Mouse (Mus musculus) forebrain, embryonic 11.5 days (tissue): ENCODE data around the gene 2410015M20Rik. TPM values are rescaled to one million over a fixed set of nuclear protein-coding genes. Genes with fewer than 3 reads are reported as not detected.
"Not testable (repeated sequence)": the region's sequence is repeated elsewhere in the genome, so short reads cannot be mapped to it uniquely, and the experiment has no call there.

Source experiments
- ATAC-seq: fragments of 200-750 bp; cut with Nextera tagmentation; replicated peaks from 2 replicates; pipeline ENCODE4 v1.8.0; 2017; ENCODE audit warnings: moderate TSS enrichment; ENCODE audit not compliant: low FRiP score
- DNase-seq: peaks from one replicate; pipeline ENCODE4 v3.0.0-alpha.2; 2017; ENCODE audit warnings: low spot score
- H3K27ac ChIP-seq: fragments of 300-500 bp; sonication (generic); 2 replicates; pipeline ENCODE4 v1.5.1; 2014; ENCODE audit warnings: low read depth, low read length
- H3K27me3 ChIP-seq: fragments of 300-500 bp; sonication (generic); 2 replicates; pipeline ENCODE4 v1.6.1; 2014; ENCODE audit warnings: mild to moderate bottlenecking, low read length, mixed read lengths; ENCODE audit not compliant: control insufficient read depth, insufficient read depth
- H3K36me3 ChIP-seq: fragments of 300-500 bp; sonication (generic); 2 replicates; pipeline ENCODE4 v1.6.1; 2014; ENCODE audit warnings: mild to moderate bottlenecking, low read length, moderate library complexity, mixed read lengths; ENCODE audit not compliant: control insufficient read depth, insufficient read depth
- H3K4me1 ChIP-seq: fragments of 300-500 bp; sonication (generic); replicated peaks from 2 replicates; pipeline ENCODE4 v1.6.1; 2014; ENCODE audit warnings: low read length, mixed read lengths; ENCODE audit not compliant: control insufficient read depth, insufficient read depth
- H3K4me2 ChIP-seq: fragments of 300-500 bp; sonication (generic); 2 replicates; pipeline ENCODE4 v1.6.1; 2014; ENCODE audit warnings: low read depth, mild to moderate bottlenecking, low read length, moderate library complexity, mixed read lengths; ENCODE audit not compliant: severe bottlenecking
- H3K4me3 ChIP-seq: fragments of 300-500 bp; sonication (generic); 2 replicates; pipeline ENCODE4 v1.5.1; 2014; ENCODE audit warnings: low read depth, low read length
- H3K9ac ChIP-seq: fragments of 300-500 bp; sonication (generic); 2 replicates; pipeline ENCODE4 v1.6.1; 2014; ENCODE audit warnings: low read length
- H3K9me3 ChIP-seq: fragments of 300-500 bp; sonication (generic); 2 replicates; pipeline ENCODE4 v1.6.1; 2016; ENCODE audit warnings: low read length, mixed read lengths; ENCODE audit not compliant: control insufficient read depth
- WGBS: fragments of 180-500 bp; shearing (Covaris S2); extraction: QIAGEN DNeasy Blood & Tissue Kit; methylation state at CpG from one replicate; pipeline ENCODE4 v1.1.7; 2014; 5-methylcytosine and 5-hydroxymethylcytosine counted together
- polyA plus RNA-seq: library from polyadenylated mRNA; unstranded; fragments of >200 nt; fragmentation: Nextera tagmentation; extraction: Ambion mirVana; gene quantifications from 2 replicates; pipeline ENCODE4 v1.2.1, GENCODE M21; 2014

Gene 2410015M20Rik
- polyA plus RNA-seq, 1 experiment from 2014 or later: 171 TPM

DNA sequence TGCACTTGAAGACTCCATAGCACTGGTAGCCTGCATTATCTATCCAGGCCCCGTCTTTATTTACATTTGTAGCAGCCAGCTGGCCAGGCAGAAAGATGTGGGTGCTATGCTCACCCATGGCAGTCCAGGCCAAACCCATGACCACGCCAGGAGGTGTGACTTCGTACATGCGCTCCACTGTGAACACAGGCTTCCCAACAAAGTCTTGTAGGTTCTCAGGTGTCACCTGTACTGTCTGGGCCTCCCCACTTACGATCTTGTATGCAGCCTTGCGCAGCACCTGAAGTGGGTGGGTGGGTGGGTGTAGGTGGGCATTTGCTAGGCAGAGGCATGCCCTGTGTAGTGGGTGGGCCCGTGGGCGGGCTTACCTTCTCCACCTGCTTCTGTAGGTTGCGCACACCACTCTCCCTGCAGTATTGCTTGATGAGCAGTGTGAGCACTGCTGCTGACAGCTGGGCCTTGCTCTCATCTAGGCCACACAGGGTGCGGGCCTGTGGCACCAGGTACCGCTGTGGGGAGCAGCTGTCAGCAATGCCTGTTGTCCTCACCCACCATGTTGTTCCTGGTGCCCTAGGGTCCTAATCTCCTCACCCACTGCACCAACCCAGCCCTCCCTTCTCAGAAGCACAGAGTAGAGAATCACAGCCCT lies 5.7 kb upstream of the 2410015M20Rik start:
- Histone ChIP-seq H3K9ac (no peak overlapping the region), H3K4me2 (peak overlapping the region; percentile 76), H3K9me3 (no peaks in the 10 kb centered on the region), H3K36me3 (peaks cover 23% of the 10 kb centered on the region), H3K4me1 (peaks cover 12% of the 10 kb centered on the region), H3K27me3 (no peaks in the 10 kb centered on the region), H3K27ac (no peak overlapping the region), H3K4me3 (no peak overlapping the region)
- no peak for DNase-seq
- WGBS: 89% methylated on average over 11 of the region's 11 CpGs
- no peak for ATAC-seq

DNA sequence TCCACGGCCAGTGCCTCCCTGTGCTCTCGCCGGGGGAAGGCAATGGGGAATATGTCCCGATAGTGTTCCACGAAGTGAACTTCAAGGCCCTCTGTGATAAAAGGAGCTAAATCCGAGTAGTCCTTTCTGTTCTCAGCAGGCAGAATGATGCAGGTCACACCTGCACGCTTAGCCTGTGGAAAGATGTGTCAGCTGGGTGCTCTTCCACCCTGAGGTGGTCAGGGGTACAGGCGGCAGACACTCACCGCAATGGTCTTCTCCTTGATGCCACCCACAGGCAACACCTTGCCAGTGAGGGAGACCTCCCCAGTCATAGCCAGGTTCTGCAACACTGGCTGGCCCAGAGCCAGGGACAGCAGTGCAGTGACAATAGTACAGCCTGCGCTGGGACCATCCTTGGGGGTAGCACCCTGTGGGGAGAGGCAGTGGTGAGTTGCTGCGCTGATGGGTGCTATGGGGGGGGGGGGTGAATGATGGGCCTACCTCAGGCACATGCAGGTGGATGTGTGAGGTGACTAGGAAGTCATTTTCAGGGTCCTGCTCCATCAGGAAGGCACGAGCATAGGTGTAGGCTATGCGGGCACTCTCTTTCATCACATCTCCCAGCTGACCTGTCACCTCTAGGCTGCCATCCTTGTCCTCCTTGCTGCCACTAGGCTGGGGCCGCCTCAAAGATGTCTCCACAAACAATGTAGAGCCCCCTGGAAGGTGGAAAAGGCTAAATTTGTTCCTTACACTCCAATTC lies 5.0 kb upstream of the 2410015M20Rik start:
- WGBS: 39% methylated on average over 14 of the region's 14 CpGs
- H3K36me3 ChIP-seq: peaks cover 21% of the 10 kb centered on the region
- peaks cover 15% of the 10 kb centered on the region for H3K4me1 ChIP-seq

DNA sequence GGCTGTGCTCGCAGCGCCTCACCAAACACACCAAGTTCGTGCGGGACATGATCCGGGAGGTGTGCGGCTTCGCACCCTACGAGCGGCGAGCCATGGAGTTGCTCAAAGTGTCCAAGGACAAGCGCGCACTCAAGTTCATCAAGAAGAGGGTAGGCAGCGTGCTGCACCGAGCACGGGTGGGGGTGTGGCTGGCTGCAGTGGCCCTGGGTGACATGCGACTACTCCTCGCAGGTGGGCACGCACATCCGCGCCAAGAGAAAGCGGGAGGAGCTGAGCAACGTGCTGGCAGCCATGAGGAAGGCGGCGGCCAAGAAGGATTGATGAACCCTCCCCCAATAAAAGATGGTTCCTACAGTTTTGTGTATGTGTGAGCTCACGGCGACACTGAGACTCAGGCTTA lies 4.3 kb upstream of the 2410015M20Rik start:
- DNase-seq, ATAC-seq, H3K9me3 ChIP-seq, H3K27ac ChIP-seq, H3K27me3 ChIP-seq: not testable (repeated sequence)
- peaks cover 17% of the 10 kb centered on the region for H3K36me3 ChIP-seq
- peak overlapping the region; percentile 76 for H3K4me2 ChIP-seq
- H3K4me3 ChIP-seq: peak overlapping the region; percentile 75
- peak overlapping the region; percentile 82 for H3K9ac ChIP-seq
- H3K4me1 ChIP-seq: peaks cover 15% of the 10 kb centered on the region
- under 1% methylated on average over 26 of the region's 26 CpGs for WGBS

More for the DNA sequence above, 5.0 kb upstream of the 2410015M20Rik start:
- no peaks in the 10 kb centered on the region for H3K9me3 ChIP-seq
- ATAC-seq (no peak), DNase-seq (no peak)
- H3K4me2 ChIP-seq: peak overlapping the region; percentile 76
- no peaks in the 10 kb centered on the region for H3K27me3 ChIP-seq
- no peak overlapping the region for H3K27ac ChIP-seq
- peak overlapping the region; percentile 82 for H3K9ac ChIP-seq
- H3K4me3 ChIP-seq: peak overlapping the region; percentile 75

DNA sequence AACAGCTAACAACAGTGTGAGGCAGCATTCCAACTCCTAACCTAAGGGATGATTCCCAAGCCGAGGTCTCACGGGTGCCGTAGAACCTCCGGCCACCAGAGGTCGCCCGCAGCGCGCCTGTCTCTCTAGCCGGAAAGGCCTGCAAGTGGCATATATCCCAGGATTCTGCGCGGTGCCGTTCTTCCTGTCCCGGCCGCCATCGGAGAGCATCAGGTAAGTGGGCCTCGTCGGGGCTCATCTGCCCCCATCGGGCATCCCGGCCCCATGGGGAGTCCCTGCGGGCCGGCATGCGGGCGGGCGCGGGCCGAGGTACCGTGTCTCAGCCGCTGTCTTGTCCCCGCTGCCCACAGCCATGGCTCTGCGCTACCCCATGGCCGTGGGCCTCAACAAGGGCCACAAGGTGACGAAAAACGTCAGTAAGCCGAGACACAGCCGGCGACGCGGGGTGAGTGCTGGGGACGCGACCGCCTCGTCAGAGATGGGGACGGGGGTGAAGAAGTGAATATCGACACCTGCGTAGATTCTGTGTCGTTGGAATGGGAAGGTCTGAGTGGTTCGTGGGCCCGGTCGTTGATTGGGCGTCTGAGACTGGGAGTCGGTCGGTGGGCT lies 3.8 kb upstream of the 2410015M20Rik start, which contains the start of gene Rpl36:
Gene Rpl36, plus strand, starts transcription at position 181 of the 609 bp plus-strand sequence.
- H3K27ac ChIP-seq: peak within 1 kb of the TSS; percentile 74
- WGBS: under 1% methylated on average over 52 of the region's 52 CpGs
- peak within 1 kb of the TSS; percentile 82 for H3K9ac ChIP-seq
- no peaks in the 10 kb centered on the region for H3K9me3 ChIP-seq
- peak within 1 kb of the TSS; percentile 76 for H3K4me2 ChIP-seq
- H3K4me3 ChIP-seq: peak within 1 kb of the TSS; percentile 75
- ATAC-seq (peak; percentile 60), DNase-seq (peak; percentile 98)
- peaks cover 13% of the 10 kb centered on the region; the same call in 1 of the 2 replicates for H3K36me3 ChIP-seq
- H3K4me1 ChIP-seq: peaks cover 19% of the 10 kb centered on the region
- H3K27me3 ChIP-seq: no peaks in the 10 kb centered on the region

DNA sequence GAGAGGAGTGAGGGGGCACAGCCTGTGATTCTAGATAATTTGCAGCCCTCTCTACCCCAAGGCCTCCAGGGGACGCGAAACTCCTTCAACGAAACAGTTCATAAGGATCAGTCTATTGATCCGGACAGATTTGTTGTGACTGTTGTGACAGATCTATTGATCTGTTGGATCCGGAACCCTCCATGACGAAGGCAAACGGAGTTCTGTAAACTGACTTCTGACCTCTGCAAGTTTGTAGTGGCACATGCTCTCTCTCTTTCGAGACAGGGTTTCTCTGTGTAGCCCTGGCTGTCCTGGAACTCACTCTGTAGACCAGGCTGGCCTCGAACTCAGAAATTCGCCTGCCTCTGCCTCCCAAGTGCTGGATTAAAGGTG lies 3.0 kb upstream of the 2410015M20Rik start:
- not testable (repeated sequence) for H3K27ac ChIP-seq, DNase-seq, H3K9ac ChIP-seq, H3K36me3 ChIP-seq, H3K4me2 ChIP-seq, ATAC-seq, H3K4me3 ChIP-seq, H3K27me3 ChIP-seq, H3K9me3 ChIP-seq
- 73% methylated on average over 10 of the region's 10 CpGs for WGBS
- H3K4me1 ChIP-seq: peaks cover 20% of the 10 kb centered on the region

DNA sequence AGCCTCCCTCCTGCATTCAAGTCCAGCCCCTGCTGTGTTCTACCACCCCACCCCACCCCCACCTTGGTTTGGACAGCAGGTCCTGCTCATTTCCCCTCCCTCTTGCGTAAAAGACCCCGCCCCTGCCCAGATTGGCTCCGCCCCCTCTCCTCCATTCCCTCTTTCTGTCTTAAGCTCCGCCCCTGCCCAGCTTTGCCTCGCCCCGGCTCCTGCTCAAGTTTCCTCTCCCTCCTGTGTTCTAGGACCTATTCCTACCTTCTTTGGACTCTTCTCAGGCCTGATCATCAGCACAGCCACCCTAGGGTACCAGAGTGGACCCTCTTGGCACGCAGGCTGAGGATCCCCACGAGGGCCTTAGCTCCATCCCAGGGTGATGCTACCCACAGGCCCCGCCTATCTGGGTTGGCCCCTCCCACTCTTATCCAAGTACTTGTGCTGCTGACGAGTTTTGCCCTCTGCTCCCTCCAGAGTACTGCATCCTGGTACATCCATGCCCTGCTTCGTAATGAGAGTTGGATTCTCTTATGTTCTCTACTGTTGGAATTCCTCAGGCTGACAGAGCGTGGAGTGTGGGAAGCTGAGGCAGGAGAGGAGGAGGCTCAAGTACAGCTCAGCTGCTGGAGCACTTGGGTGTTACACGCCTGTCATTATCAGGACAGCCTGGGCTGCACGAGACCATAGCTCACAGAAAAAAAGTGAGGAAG lies 2.4 kb upstream of the 2410015M20Rik start:
- no peaks in the 10 kb centered on the region for H3K9me3 ChIP-seq
- no peak overlapping the region for H3K27ac ChIP-seq
- H3K4me2 ChIP-seq: no peak overlapping the region
- peak; percentile 77 for DNase-seq
- no peak overlapping the region for H3K9ac ChIP-seq
- H3K4me1 ChIP-seq: peaks cover 20% of the 10 kb centered on the region
- no peaks in the 10 kb centered on the region for H3K27me3 ChIP-seq
- H3K4me3 ChIP-seq: no peak overlapping the region
- H3K36me3 ChIP-seq: peaks cover 8% of the 10 kb centered on the region; the same call in 1 of the 2 replicates
- ATAC-seq: no peak; the same call in 1 of the 2 replicates
- 12% methylated on average over 14 of the region's 14 CpGs for WGBS

DNA sequence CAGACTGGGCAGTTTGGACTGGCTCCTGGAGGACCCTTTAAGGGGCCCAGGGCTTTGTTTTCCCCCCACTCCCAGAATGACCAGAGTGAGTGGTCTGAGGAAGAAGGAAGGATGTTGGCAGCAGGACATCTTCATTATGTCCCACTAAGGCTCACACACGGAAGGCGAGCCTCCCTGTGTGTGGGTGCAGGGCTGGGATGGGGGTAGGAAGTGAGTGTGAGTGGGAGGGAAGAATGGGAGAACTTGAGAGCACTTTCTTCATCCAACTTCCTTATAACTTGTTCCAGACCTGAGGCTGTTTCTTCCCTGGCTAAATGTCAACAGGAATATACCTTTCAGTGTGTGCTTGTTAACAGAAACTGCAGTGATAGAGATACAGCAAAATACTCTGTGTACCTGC lies 1.8 kb upstream of the 2410015M20Rik start:
- WGBS: 73% methylated on average over 2 of the region's 2 CpGs
- H3K9ac ChIP-seq: no peak overlapping the region
- no peak overlapping the region for H3K4me2 ChIP-seq
- no peaks in the 10 kb centered on the region for H3K9me3 ChIP-seq
- H3K27me3 ChIP-seq: no peaks in the 10 kb centered on the region
- no peak for ATAC-seq
- no peak overlapping the region for H3K4me3 ChIP-seq
- H3K27ac ChIP-seq: no peak overlapping the region
- DNase-seq: no peak
- peaks cover 9% of the 10 kb centered on the region; the same call in 1 of the 2 replicates for H3K36me3 ChIP-seq
- H3K4me1 ChIP-seq: peaks cover 20% of the 10 kb centered on the region

DNA sequence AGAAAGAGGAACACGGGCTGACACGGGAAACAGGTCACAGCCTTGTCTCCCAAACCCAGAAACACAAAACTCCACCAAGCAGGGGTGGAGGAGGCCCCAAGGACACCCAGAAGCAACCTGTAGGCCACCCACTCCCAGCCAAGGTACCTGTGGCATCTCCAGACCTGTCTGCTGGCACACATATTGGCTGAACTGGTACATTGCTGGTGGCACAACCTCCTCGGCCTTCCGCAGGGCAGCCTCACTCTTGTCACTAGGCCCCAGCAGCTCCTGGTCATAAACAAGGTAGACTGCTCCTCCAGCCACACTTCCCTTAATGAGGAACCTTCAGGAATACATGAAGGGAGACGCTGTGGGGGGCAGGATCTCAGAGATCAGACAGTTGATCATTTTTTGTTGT lies 872 bp downstream of the 2410015M20Rik start:
- WGBS: 64% methylated on average over 5 of the region's 5 CpGs
- Histone ChIP-seq H3K36me3 (peaks cover 17% of the 10 kb centered on the region), H3K4me3 (peak overlapping the region; percentile 65), H3K4me1 (peaks cover 10% of the 10 kb centered on the region; the same call in 1 of the 2 replicates), H3K27me3 (no peaks in the 10 kb centered on the region), H3K4me2 (peak overlapping the region; percentile 79), H3K9ac (peak overlapping the region; percentile 79), H3K27ac (no peak overlapping the region), H3K9me3 (no peaks in the 10 kb centered on the region)
- ATAC-seq (no peak), DNase-seq (no peak)
